Mouse (Mus musculus): ENCODE data around the gene Hif3a. TPM values are rescaled to one million over a fixed set of nuclear protein-coding genes. Genes with fewer than 3 reads are reported as not detected.

Hif3a gene
- polyA plus RNA-seq, 1 experiment from 2014 or later: 36.4 TPM

DNA sequence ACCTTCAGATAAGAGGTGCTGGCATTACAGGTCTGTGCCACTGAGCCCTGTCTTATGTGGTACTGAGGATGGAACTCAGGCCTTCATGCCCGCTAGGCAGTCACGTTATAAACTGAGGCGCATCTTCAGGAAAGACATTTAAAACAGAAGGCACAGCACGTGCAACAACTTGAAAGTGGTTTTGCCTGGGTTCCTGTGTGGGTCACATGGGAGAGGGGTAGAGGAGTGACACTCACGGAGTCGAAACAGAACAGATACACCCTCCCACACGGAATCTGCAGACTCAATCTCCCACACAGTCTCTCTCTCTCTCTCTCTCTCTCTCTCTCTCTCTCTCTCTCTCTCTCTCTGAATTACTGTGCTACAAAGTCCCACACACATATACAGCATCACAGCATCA, 32.0 kb downstream of the Hif3a start:
- no peaks in the 10 kb centered on the region for H3K27me3 ChIP-seq
- 61% methylated on average over 7 of the region's 7 CpGs for WGBS
- H3K36me3 ChIP-seq: peaks cover 38% of the 10 kb centered on the region
- H3K4me2 ChIP-seq: no peak overlapping the region
- no peak overlapping the region for H3K9ac ChIP-seq
- ATAC-seq (replicated peaks; ENCODE audit: insufficient number of reproducible peaks, insufficient read depth, low FRiP score, low read depth): no peak
- peaks cover 25% of the 10 kb centered on the region for H3K4me1 ChIP-seq (replicated peaks)
- no peaks in the 10 kb centered on the region for H3K9me3 ChIP-seq (replicated peaks)
- H3K27ac ChIP-seq: no peak overlapping the region
- no peak overlapping the region for H3K4me3 ChIP-seq

DNA sequence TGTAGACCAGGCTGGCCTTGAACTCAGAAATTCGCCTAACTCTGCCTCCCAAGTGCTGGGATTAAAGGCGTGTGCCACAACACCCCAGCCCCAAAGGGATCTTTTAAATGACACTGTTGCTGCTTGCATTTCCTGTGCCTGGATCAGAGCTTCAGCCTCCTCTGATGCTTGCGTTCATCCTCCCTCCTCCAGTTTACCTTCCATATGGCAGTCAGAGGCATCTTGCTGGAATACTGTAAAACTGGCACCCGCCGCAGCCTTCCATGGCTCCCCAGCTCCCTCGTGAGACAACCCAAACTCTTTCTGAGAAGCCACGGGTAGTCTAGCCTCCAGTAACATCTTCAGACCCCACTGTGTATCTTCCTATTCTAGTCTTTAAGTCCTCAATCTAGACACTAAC, 33.3 kb downstream of the Hif3a start:
- 77% methylated on average over 7 of the region's 7 CpGs for WGBS
- Histone ChIP-seq H3K27me3 (no peaks in the 10 kb centered on the region), H3K4me3 (no peak overlapping the region), H3K4me2 (no peak overlapping the region), H3K9ac (no peak overlapping the region), H3K36me3 (peaks cover 25% of the 10 kb centered on the region), H3K9me3 (replicated peaks) (no peaks in the 10 kb centered on the region), H3K27ac (peak overlapping the region; percentile 88), H3K4me1 (replicated peaks) (peaks cover 38% of the 10 kb centered on the region)
- ATAC-seq (replicated peaks; ENCODE audit: insufficient number of reproducible peaks, insufficient read depth, low FRiP score, low read depth): no peak

DNA sequence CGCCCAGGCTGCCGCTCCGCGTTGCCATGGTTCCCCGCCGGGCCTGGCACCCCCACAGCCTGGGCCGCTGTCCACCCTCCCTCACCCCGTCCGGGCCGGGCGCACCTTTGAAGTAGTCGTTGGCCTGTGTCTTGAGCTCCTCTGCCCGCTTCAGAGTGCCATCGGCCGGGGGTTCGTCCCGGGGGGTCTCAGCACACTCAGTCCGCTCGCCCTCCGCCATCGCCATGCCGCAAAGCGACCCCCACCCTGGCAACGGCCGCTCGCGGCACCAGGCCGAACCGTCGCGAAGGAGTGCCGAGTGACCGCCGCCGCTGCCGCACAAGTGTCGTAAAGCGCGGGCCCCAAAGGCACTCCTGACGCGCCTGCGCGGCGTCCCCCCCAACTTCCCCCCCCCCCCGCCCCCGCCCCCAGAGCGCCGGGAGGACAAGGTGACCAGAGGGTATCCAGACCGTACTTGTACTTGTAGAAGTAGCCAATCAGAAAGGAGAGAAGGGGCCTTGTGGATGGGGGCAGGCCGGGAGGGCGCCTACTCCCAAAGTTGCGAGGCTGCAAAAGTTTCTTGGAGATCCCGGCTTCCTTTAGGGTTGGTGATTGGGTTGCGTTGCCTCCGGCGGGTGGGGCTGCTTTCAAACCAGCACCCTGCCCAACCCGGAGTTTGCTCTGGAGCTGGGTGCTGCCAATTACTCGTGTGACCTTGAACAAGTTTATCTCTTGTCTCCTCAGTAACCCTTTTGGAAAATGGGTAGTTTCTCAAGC, 34.5 kb downstream of the Hif3a start, which contains the start of gene Ppp5c:
Gene Ppp5c (minus strand): TSS at position 337 of the 756 bp plus-strand sequence.
- Histone ChIP-seq H3K4me3 (peak within 1 kb of the TSS; percentile 82), H3K27ac (peak within 1 kb of the TSS; percentile 88), H3K9me3 (replicated peaks) (no peaks in the 10 kb centered on the region), H3K36me3 (peaks cover 15% of the 10 kb centered on the region), H3K9ac (peak within 1 kb of the TSS; percentile 87), H3K27me3 (no peaks in the 10 kb centered on the region), H3K4me1 (replicated peaks) (peaks cover 49% of the 10 kb centered on the region), H3K4me2 (peak within 1 kb of the TSS; percentile 78)
- WGBS: under 1% methylated on average over 56 of the region's 58 CpGs
- peak; percentile 78 for ATAC-seq (replicated peaks; ENCODE audit: insufficient number of reproducible peaks, insufficient read depth, low FRiP score, low read depth)

DNA sequence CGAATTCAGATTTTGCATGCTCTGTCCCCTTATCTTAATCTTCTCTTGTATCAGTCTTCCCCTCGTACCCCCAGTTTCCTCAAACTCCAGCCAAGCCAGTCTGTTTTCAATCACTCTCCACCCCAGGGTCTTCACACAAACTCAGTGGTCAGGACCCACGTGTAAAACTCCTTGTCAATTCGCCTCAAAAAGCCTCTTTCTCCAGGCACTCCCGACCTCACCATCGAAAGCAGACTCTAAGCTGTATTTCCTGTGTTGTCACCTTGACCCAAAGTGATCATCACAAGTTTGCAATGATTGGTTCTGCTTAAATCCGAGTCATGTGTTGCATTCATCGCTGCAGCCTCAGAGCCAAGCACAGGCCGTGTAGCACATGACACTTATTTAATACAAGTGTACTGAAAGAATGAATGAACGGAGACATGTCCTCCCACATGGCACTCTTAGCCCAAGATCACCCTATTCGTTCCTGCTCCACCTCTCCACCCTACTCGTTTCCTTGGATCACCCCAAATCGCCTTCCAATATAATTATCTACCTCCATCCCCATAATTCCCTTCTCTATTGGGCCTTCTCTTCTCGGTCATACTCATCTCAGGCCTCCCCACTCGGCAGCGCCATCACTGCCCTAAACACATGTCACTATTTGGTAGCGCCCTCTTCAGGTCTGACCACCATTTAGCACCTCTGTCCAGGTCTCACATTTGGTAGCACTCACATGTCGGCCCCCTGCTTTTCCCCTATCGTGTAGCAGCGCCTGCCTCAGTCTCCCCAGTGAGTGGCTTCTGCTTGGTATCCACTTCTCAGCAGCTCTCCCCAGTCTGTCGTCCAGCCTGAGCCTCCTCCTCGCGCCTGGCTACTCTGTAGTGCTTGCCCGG, 35.3 kb downstream of the Hif3a start:
- peak; percentile 25; the same call in 1 of the 2 replicates for ATAC-seq (replicated peaks; ENCODE audit: insufficient number of reproducible peaks, insufficient read depth, low FRiP score, low read depth)
- Histone ChIP-seq H3K9ac (peak overlapping the region; percentile 87), H3K27me3 (no peaks in the 10 kb centered on the region), H3K4me3 (peak overlapping the region; percentile 82), H3K4me1 (replicated peaks) (peaks cover 57% of the 10 kb centered on the region), H3K36me3 (peaks cover 12% of the 10 kb centered on the region), H3K27ac (peak overlapping the region; percentile 88), H3K9me3 (replicated peaks) (no peaks in the 10 kb centered on the region), H3K4me2 (peak overlapping the region; percentile 78)
- 2% methylated on average over 24 of the region's 24 CpGs for WGBS

DNA sequence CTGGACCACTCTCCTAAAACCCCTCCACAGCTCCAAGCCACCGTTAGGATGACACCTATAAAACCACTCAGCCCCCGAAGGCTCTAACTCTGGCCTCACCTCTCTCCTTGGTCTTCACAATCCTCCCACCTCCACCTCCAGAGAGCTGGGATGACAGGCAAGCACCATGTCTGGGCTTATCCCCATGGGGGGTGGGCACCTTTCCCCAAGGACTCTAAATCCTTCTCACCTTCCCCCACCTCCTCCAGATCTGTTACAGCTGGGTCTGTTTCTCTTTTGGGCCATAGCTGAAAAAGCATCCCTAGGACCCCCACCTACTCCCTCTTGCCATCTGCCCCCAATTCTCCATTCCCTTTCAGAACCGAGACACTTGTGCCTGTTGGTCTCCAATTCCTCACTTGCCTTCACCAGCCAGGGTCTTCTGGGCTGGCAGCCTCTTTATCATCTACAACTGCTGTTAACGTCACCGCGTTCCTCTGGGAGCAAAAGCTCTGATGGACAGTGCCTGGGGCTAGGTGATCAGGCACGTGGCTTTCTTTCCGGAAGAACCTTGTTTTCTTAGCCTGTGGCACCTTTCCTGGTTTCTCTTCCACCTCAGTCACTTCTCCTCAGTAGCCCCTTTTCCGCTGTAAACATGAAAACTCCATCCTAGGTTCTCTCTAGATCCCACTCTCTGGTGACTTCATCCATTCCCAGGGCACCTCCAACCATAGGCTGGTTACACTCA, 36.2 kb downstream of the Hif3a start:
- peaks cover 14% of the 10 kb centered on the region for H3K36me3 ChIP-seq
- no peaks in the 10 kb centered on the region for H3K27me3 ChIP-seq
- H3K9ac ChIP-seq: peak overlapping the region; percentile 87
- H3K4me2 ChIP-seq: peak overlapping the region; percentile 78
- no peak for ATAC-seq (replicated peaks; ENCODE audit: insufficient number of reproducible peaks, insufficient read depth, low FRiP score, low read depth)
- H3K4me3 ChIP-seq: peak overlapping the region; percentile 82
- WGBS: 50% methylated on average over 9 of the region's 9 CpGs
- peaks cover 60% of the 10 kb centered on the region for H3K4me1 ChIP-seq (replicated peaks)
- H3K9me3 ChIP-seq (replicated peaks): no peaks in the 10 kb centered on the region
- peak overlapping the region; percentile 88; the same call in 1 of the 2 replicates for H3K27ac ChIP-seq

DNA sequence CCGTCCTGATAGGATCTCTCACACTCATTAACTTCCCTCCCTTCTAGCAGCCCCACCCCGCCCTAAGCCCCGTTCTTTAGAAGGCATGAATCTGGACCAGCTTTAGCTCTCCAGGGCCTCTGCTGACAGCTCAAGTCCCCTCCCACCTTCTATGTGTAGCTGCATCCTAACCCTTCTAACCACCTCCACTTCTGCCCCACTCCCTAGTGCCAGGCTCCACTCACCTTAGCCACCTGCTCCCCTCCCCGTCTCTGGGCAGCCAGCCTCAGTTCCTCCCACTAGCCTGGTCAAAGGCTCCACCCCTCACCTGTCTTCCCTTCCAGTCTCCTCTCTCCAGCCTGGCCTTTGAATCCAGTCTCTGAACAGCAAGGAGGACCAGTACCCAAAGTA, 36.7 kb downstream of the Hif3a start:
- peak overlapping the region; percentile 78 for H3K4me2 ChIP-seq
- peaks cover 62% of the 10 kb centered on the region for H3K4me1 ChIP-seq (replicated peaks)
- no peak for ATAC-seq (replicated peaks; ENCODE audit: insufficient number of reproducible peaks, insufficient read depth, low FRiP score, low read depth)
- WGBS: 45% methylated on average over 4 of the region's 4 CpGs
- peaks cover 19% of the 10 kb centered on the region for H3K36me3 ChIP-seq
- H3K9ac ChIP-seq: no peak overlapping the region
- no peak overlapping the region for H3K4me3 ChIP-seq
- no peaks in the 10 kb centered on the region for H3K9me3 ChIP-seq (replicated peaks)
- no peaks in the 10 kb centered on the region for H3K27me3 ChIP-seq
- H3K27ac ChIP-seq: peak overlapping the region; percentile 73

DNA sequence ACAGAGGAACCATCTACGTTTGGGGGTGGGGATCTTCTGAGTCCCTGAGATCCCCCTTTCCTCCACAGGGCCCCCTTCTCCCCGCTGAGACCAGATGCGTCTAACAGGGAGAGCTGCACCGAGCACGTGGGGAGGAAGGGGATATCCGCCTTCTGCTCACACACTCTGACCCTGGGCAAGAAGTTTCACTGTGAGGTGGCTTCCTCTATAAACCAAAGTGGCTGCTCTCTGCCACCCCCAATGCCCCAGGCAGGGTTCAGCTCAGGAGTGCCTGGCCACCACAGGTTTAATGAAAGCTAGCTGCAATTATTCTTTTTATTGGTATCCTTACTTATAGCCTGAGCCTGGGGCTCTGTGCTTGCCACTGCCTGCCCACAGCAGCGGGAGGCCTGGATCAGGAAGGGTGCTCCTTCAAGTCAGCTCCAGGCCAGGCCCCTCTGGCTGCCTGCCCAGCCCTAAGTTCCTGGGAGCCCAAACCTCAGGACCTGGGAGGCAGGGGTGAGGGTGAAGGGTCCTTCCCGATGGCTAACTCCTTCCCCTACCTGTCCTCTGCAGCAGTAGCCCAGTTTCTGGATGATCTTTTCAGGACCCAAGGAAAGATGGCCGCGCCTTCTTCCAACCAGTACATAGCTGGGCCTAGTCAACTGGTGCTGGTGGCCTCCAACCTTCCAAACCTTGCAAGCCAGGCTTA, 37.3 kb downstream of the Hif3a start:
- Histone ChIP-seq H3K36me3 (peaks cover 25% of the 10 kb centered on the region), H3K4me2 (peak overlapping the region; percentile 78; the same call in 1 of the 2 replicates), H3K4me1 (replicated peaks) (peaks cover 67% of the 10 kb centered on the region), H3K27me3 (no peaks in the 10 kb centered on the region), H3K4me3 (no peak overlapping the region), H3K9ac (peak overlapping the region; percentile 20), H3K27ac (peak overlapping the region; percentile 73), H3K9me3 (replicated peaks) (no peaks in the 10 kb centered on the region)
- no peak for ATAC-seq (replicated peaks; ENCODE audit: insufficient number of reproducible peaks, insufficient read depth, low FRiP score, low read depth)
- 53% methylated on average over 10 of the region's 10 CpGs for WGBS

DNA sequence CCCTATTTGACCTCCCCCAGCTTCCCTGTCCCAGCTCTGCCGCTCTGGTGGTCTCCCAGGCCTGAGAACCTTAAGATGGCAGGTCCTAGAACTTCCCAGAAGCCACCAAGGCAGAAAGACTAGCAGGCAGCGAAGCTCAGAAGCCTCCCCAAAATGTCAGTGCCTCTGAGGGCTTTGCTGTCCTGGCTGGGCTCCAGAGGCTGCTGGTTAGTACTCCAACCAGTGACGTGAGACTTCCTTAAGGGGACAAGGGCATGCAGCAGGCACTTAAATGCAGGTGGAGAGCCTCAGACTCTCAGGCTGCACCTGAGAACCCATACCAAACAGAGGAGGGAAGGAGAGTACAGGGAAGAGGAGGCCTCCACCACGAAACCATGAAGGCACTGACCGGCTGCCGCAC, 38.1 kb downstream of the Hif3a start:
- H3K27me3 ChIP-seq: no peaks in the 10 kb centered on the region
- WGBS: 61% methylated on average over 6 of the region's 6 CpGs
- H3K4me1 ChIP-seq (replicated peaks): peaks cover 73% of the 10 kb centered on the region
- no peaks in the 10 kb centered on the region for H3K9me3 ChIP-seq (replicated peaks)
- H3K4me3 ChIP-seq: no peak overlapping the region
- ATAC-seq (replicated peaks; ENCODE audit: insufficient number of reproducible peaks, insufficient read depth, low FRiP score, low read depth): no peak
- H3K9ac ChIP-seq: peak overlapping the region; percentile 20
- H3K4me2 ChIP-seq: peak overlapping the region; percentile 78
- peak overlapping the region; percentile 73 for H3K27ac ChIP-seq
- H3K36me3 ChIP-seq: peaks cover 31% of the 10 kb centered on the region

DNA sequence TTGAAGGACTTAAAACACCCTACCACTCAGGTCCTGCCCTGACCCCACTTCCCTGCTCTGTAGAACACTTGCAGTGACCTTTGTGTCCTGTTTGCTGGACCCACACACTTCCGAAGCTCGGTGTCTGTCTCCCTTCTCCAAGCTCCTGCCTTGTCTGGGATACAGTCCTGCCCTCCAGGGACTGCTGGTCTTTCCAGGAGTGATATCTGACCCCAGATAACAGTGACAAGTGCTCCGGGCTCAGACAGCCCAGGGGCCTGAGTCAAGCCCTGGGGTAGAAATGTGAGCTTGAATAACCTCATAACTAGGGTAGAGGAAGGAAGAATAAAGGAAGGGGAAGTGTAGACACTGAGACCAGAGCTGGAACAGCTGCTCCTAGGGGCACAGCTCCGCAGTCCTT, 38.5 kb downstream of the Hif3a start:
- Histone ChIP-seq H3K4me1 (replicated peaks) (peaks cover 75% of the 10 kb centered on the region), H3K4me2 (peak overlapping the region; percentile 78; the same call in 1 of the 2 replicates), H3K36me3 (peaks cover 31% of the 10 kb centered on the region), H3K27ac (peak overlapping the region; percentile 73), H3K4me3 (no peak overlapping the region), H3K27me3 (no peaks in the 10 kb centered on the region), H3K9me3 (replicated peaks) (no peaks in the 10 kb centered on the region), H3K9ac (peak overlapping the region; percentile 20)
- 34% methylated on average over 4 of the region's 4 CpGs for WGBS
- no peak for ATAC-seq (replicated peaks; ENCODE audit: insufficient number of reproducible peaks, insufficient read depth, low FRiP score, low read depth)

DNA sequence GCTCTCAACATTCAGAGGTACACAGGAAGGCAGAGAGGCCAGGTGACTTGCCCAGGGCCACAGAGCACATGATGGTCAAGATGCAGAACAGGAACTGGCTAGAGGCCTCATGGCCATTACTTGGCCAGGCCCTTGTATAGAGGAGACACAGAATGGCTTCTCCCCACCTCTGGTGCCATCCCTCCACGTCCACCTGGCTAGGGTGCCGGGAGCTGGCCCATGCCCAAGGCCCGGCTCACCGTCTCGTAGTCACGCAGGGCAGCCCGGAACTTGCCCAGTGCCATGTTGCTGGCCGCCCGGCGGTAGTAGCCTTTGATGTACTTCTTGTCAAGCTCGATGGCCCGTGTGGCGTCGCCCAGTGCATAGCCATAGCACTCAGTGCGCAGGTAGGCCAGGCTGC, 40.1 kb downstream of the Hif3a start:
- H3K9ac ChIP-seq: no peak overlapping the region
- no peak overlapping the region for H3K4me3 ChIP-seq
- no peak overlapping the region for H3K27ac ChIP-seq
- no peak for ATAC-seq (replicated peaks; ENCODE audit: insufficient number of reproducible peaks, insufficient read depth, low FRiP score, low read depth)
- peaks cover 31% of the 10 kb centered on the region for H3K36me3 ChIP-seq
- H3K27me3 ChIP-seq: no peaks in the 10 kb centered on the region
- peaks cover 81% of the 10 kb centered on the region for H3K4me1 ChIP-seq (replicated peaks)
- WGBS: 98% methylated on average over 15 of the region's 15 CpGs
- H3K9me3 ChIP-seq (replicated peaks): no peaks in the 10 kb centered on the region
- no peak overlapping the region for H3K4me2 ChIP-seq
